Mouse (Mus musculus): Measurements from ENCODE around the gene Tas2r129. TPM values are rescaled to one million over a fixed set of nuclear protein-coding genes. Genes with fewer than 3 reads are reported as not detected.

Gene Tas2r129
- not detected for polyA plus RNA-seq (2017; shearing (Covaris generic))

GRCm38 (mm10) chr6:132950802-132951201 is at the start of gene Tas2r129:
Gene Tas2r129, plus strand, starts transcription at chr6:132951102.

GRCm38 (mm10) chr6:132909351-132909750 is 41.6 kb upstream of the Tas2r129 start, which contains the start of gene Tas2r125:
Gene Tas2r125, plus strand, starts transcription at chr6:132909651.

GRCm38 (mm10) chr6:132957819-132958218 is 6.9 kb downstream of the Tas2r129 start, which contains the start of gene Tas2r131:
Gene Tas2r131, minus strand, starts transcription at chr6:132957919.

GRCm38 (mm10) chr6:132980865-132981264 is 30.0 kb downstream of the Tas2r129 start, which contains the start of gene Tas2r109:
Gene Tas2r109, minus strand, starts transcription at chr6:132980965.

Other genes starting within 250 kb of the Tas2r129 start
- not detected for gene Tas2r122, start 239.2 kb upstream of the Tas2r129 start, polyA plus RNA-seq (2017; shearing (Covaris generic))
- gene Tas2r115, start 213.1 kb upstream of the Tas2r129 start, polyA plus RNA-seq (2017; shearing (Covaris generic)) = not detected
- gene Tas2r124, start 196.4 kb upstream of the Tas2r129 start, polyA plus RNA-seq (2017; shearing (Covaris generic)) = not detected
- gene Tas2r102, start 189.0 kb upstream of the Tas2r129 start, polyA plus RNA-seq (2017; shearing (Covaris generic)) = not detected
- not detected for gene Tas2r136, start 172.9 kb upstream of the Tas2r129 start, polyA plus RNA-seq (2017; shearing (Covaris generic))
- gene Tas2r117, start 148.3 kb upstream of the Tas2r129 start, polyA plus RNA-seq (2017; shearing (Covaris generic)) = not detected
- not detected for gene Tas2r123, start 104.0 kb upstream of the Tas2r129 start, polyA plus RNA-seq (2017; shearing (Covaris generic))
- gene Tas2r116, start 95.7 kb upstream of the Tas2r129 start, polyA plus RNA-seq (2017; shearing (Covaris generic)) = not detected
- not detected for gene Tas2r110, start 83.1 kb upstream of the Tas2r129 start, polyA plus RNA-seq (2017; shearing (Covaris generic))
- not detected for gene Tas2r113, start 58.1 kb upstream of the Tas2r129 start, polyA plus RNA-seq (2017; shearing (Covaris generic))
- gene Tas2r125, start 41.5 kb upstream of the Tas2r129 start, polyA plus RNA-seq (2017; shearing (Covaris generic)) = not detected
- gene Tas2r131, start 6.8 kb downstream of the Tas2r129 start, polyA plus RNA-seq (2017; shearing (Covaris generic)) = not detected
- gene Tas2r109, start 29.9 kb downstream of the Tas2r129 start, polyA plus RNA-seq (2017; shearing (Covaris generic)) = not detected
- gene Tas2r103, start 86.0 kb downstream of the Tas2r129 start, polyA plus RNA-seq (2017; shearing (Covaris generic)) = not detected
- not detected for gene Tas2r140, start 104.7 kb downstream of the Tas2r129 start, polyA plus RNA-seq (2017; shearing (Covaris generic))
- 25.1 TPM for gene Smim10l1, start 153.8 kb downstream of the Tas2r129 start, polyA plus RNA-seq (2017; shearing (Covaris generic))